In genomic region chr19:32292067-32292739, GRCm38 (mm10) we compare ENCODE assay signal across 9 mouse cellular contexts.
DNase-seq lines count a peak whose midpoint lies in the region; ATAC-seq and TF ChIP-seq lines count a peak whose summit lies in the region.
"Had no signal": no experiment of that assay in that cellular context is flagged by ENCODE, and none has a peak within 500 bp of the region (broad histone marks: within the 10 kb centered on the region; RNA-seq: fewer than 3 reads in every experiment).

No protein-coding gene starts in this region.

- no peak for TF ChIP-seq POLR2A in cerebellum, adult 2 months (IDR thresholded peaks at IDR 0.05; ENCODE audit: borderline replicate concordance, insufficient read depth, low read length)

- TF ChIP-seq EP300 in stomach, postnatal 0 days (optimal IDR thresholded peaks at IDR 0.05), result no peak

- WGBS in cerebellum, adult 2 months, result 12% methylated on average over 12 of the region's 12 CpGs
- WGBS in heart, embryonic 15.5 days, result 42% methylated on average over 12 of the region's 12 CpGs
- 48% methylated on average over 12 of the region's 12 CpGs for WGBS in limb, embryonic 13.5 days
- WGBS in stomach, postnatal 0 days, result 33% methylated on average over 12 of the region's 12 CpGs

- H3K4me3 ChIP-seq in cerebellum, adult 2 months (replicated peaks; ENCODE audit: insufficient read depth, low read depth, low read length), result no peak overlapping the region
- no peak overlapping the region for H3K4me3 ChIP-seq in heart, embryonic 15.5 days
- no peak overlapping the region for H3K4me3 ChIP-seq in limb, embryonic 13.5 days
- no peak overlapping the region for H3K4me3 ChIP-seq in stomach, postnatal 0 days (ENCODE audit: low read depth, low read length)
- H3K4me3 ChIP-seq: neural tube, embryonic 12.5 days had no signal

- 0 out of 2 replicates have a peak overlapping the region, but pooled peaks have one; percentile 18 for H3K27ac ChIP-seq in cerebellum, adult 2 months (ENCODE audit: insufficient read depth, low read length)
- H3K27ac ChIP-seq in heart, embryonic 15.5 days, result peak overlapping the region; percentile 63
- peak overlapping the region; percentile 69 for H3K27ac ChIP-seq in limb, embryonic 13.5 days
- H3K27ac ChIP-seq in stomach, postnatal 0 days (replicated peaks), result peak overlapping the region; percentile 45
- H3K27ac ChIP-seq: neural tube, embryonic 12.5 days had no signal

- no peak overlapping the region for H3K9ac ChIP-seq in heart, embryonic 15.5 days
- H3K9ac ChIP-seq in limb, embryonic 13.5 days, result no peak overlapping the region
- no peak overlapping the region for H3K9ac ChIP-seq in stomach, postnatal 0 days (ENCODE audit: low read length)
- H3K9ac ChIP-seq: neural tube, embryonic 12.5 days had no signal

- no peaks in the 10 kb centered on the region for H3K36me3 ChIP-seq in heart, embryonic 15.5 days
- H3K36me3 ChIP-seq in limb, embryonic 13.5 days, result no peaks in the 10 kb centered on the region
- H3K36me3 ChIP-seq in stomach, postnatal 0 days (ENCODE audit: control insufficient read depth, insufficient read depth, low read length), result no peaks in the 10 kb centered on the region
- H3K36me3 ChIP-seq: neural tube, embryonic 12.5 days had no signal

- H3K4me1 ChIP-seq in cerebellum, adult 2 months (ENCODE audit: control insufficient read depth, insufficient read depth, low read length), result peaks cover 14% of the 10 kb centered on the region
- peaks cover 30% of the 10 kb centered on the region for H3K4me1 ChIP-seq in heart, embryonic 15.5 days (replicated peaks)
- peaks cover 25% of the 10 kb centered on the region for H3K4me1 ChIP-seq in limb, embryonic 13.5 days
- H3K4me1 ChIP-seq in stomach, postnatal 0 days (replicated peaks; ENCODE audit: control insufficient read depth, insufficient read depth), result peaks cover 5% of the 10 kb centered on the region
- H3K4me1 ChIP-seq: neural tube, embryonic 12.5 days had no signal

- peak overlapping the region; percentile 26 for H3K4me2 ChIP-seq in heart, embryonic 15.5 days
- 0 out of 2 replicates have a peak overlapping the region, but pooled peaks have one; percentile 9 for H3K4me2 ChIP-seq in limb, embryonic 13.5 days (replicated peaks)
- H3K4me2 ChIP-seq in stomach, postnatal 0 days (replicated peaks; ENCODE audit: low read depth), result peak overlapping the region; percentile 4
- H3K4me2 ChIP-seq: neural tube, embryonic 12.5 days had no signal

- no peak for TF ChIP-seq CTCF in cerebellum, adult 2 months (IDR thresholded peaks at IDR 0.05; ENCODE audit: borderline replicate concordance, insufficient read depth, low read depth, low read length)
- TF ChIP-seq CTCF in stomach, postnatal 0 days (IDR thresholded peaks at IDR 0.05; ENCODE audit: low read depth), result no peak

- peak; percentile 48; the same call in 1 of the 2 replicates for ATAC-seq in heart, embryonic 15.5 days (replicated peaks; ENCODE audit: insufficient number of reproducible peaks, insufficient read depth, low FRiP score, low read depth)
- ATAC-seq in limb, embryonic 13.5 days (ENCODE audit: low FRiP score, low read depth), result peak; percentile 80
- peak; percentile 60 for ATAC-seq in stomach, postnatal 0 days (ENCODE audit: low FRiP score, low TSS enrichment)

- H3K27me3 ChIP-seq in cerebellum, adult 2 months (ENCODE audit: control insufficient read depth, insufficient read depth, low read length), result no peaks in the 10 kb centered on the region
- no peaks in the 10 kb centered on the region for H3K27me3 ChIP-seq in heart, embryonic 15.5 days
- H3K27me3 ChIP-seq in limb, embryonic 13.5 days, result no peaks in the 10 kb centered on the region
- H3K27me3 ChIP-seq in stomach, postnatal 0 days (ENCODE audit: control insufficient read depth, insufficient read depth, low read length), result no peaks in the 10 kb centered on the region
- H3K27me3 ChIP-seq: neural tube, embryonic 12.5 days had no signal

- peak; percentile 11 to 30 for DNase-seq in urinary bladder, adult 18-20 months (ENCODE audit: low spot score in 2 of 2)
- DNase-seq in urinary bladder, postnatal 4 days (ENCODE audit: low spot score in 2 of 2), result no peak
- peak; percentile 53 to 76 for DNase-seq in cerebellum, adult 2 months
- DNase-seq in stomach, postnatal 0 days (ENCODE audit: low spot score), result no peak
- no peak for DNase-seq in ovary, postnatal 14 days (ENCODE audit: low spot score)
- DNase-seq in testis, postnatal 14 days (ENCODE audit: low spot score), result no peak

- H3K9me3 ChIP-seq in heart, embryonic 15.5 days (replicated peaks), result no peaks in the 10 kb centered on the region
- H3K9me3 ChIP-seq in limb, embryonic 13.5 days, result no peaks in the 10 kb centered on the region
- no peaks in the 10 kb centered on the region for H3K9me3 ChIP-seq in stomach, postnatal 0 days (ENCODE audit: control insufficient read depth, low read length)
- H3K9me3 ChIP-seq: neural tube, embryonic 12.5 days had no signal

Comparison
In these comparisons a context has a peak if more than half of its experiments do, and no peak if none do; other contexts are left out.
1. DNase-seq: peak in urinary bladder, adult 18-20 months (2 of 2) and cerebellum, adult 2 months (2 of 2); none in urinary bladder, postnatal 4 days (0 of 2), stomach, postnatal 0 days (single experiment), ovary, postnatal 14 days (single experiment) and testis, postnatal 14 days (single experiment).
2. H3K27ac ChIP-seq: peak in every context shown above with its lines; median percentile 69 in limb, embryonic 13.5 days; 63 in heart, embryonic 15.5 days; 45 in stomach, postnatal 0 days; 18 in cerebellum, adult 2 months.
3. Peak in every context shown above with its lines, with median percentiles within 50 percentile points of each other: ATAC-seq and H3K4me2 ChIP-seq.